Mouse (Mus musculus) midbrain, embryonic 10.5 days (tissue): ENCODE data around the gene Herpud1. TPM values are rescaled to one million over a fixed set of nuclear protein-coding genes. Genes with fewer than 3 reads are reported as not detected.
A peak's percentile ranks its signal among the peaks of the same experiment; 100 is the strongest.
"Not testable (repeated sequence)": the region's sequence is repeated elsewhere in the genome, so short reads cannot be mapped to it uniquely, and the experiment has no call there.

Source experiments
- DNase-seq: peaks from one replicate; pipeline ENCODE4 v3.0.0-alpha.2; 2017; ENCODE audit warnings: low spot score
- H3K27ac ChIP-seq: fragments of 300-500 bp; sonication (generic); replicated peaks from 2 replicates; pipeline ENCODE4 v1.5.1; 2016; ENCODE audit warnings: mild to moderate bottlenecking
- H3K27me3 ChIP-seq: fragments of 300-500 bp; sonication (generic); 2 replicates; pipeline ENCODE4 v1.6.1; 2016; ENCODE audit warnings: low read depth, mild to moderate bottlenecking; ENCODE audit not compliant: poor library complexity, severe bottlenecking
- H3K36me3 ChIP-seq: fragments of 300-500 bp; sonication (generic); 2 replicates; pipeline ENCODE4 v1.6.1; 2016; ENCODE audit warnings: mild to moderate bottlenecking, moderate library complexity
- H3K4me1 ChIP-seq: fragments of 300-500 bp; sonication (generic); 2 replicates; pipeline ENCODE4 v1.6.1; 2016
- H3K4me3 ChIP-seq: fragments of 300-500 bp; sonication (generic); 2 replicates; pipeline ENCODE4 v1.5.1; 2016; ENCODE audit warnings: mild to moderate bottlenecking, moderate library complexity
- H3K9me3 ChIP-seq: fragments of 300-500 bp; sonication (generic); replicated peaks from 2 replicates; pipeline ENCODE4 v1.6.1; 2016; ENCODE audit warnings: mild to moderate bottlenecking
- WGBS: fragments of 180-500 bp; shearing (Covaris S2); methylation state at CpG from one replicate; pipeline ENCODE4 v1.1.7; 2016; 5-methylcytosine and 5-hydroxymethylcytosine counted together
- polyA plus RNA-seq: library from polyadenylated mRNA; unstranded; fragments of >200 nt; fragmentation: Nextera tagmentation; extraction: Ambion mirVana; gene quantifications from 2 replicates; pipeline ENCODE4 v1.2.1, GENCODE M21; 2016

Gene Herpud1
- polyA plus RNA-seq, 1 experiment from 2014 or later, result 57.7 TPM

DNA sequence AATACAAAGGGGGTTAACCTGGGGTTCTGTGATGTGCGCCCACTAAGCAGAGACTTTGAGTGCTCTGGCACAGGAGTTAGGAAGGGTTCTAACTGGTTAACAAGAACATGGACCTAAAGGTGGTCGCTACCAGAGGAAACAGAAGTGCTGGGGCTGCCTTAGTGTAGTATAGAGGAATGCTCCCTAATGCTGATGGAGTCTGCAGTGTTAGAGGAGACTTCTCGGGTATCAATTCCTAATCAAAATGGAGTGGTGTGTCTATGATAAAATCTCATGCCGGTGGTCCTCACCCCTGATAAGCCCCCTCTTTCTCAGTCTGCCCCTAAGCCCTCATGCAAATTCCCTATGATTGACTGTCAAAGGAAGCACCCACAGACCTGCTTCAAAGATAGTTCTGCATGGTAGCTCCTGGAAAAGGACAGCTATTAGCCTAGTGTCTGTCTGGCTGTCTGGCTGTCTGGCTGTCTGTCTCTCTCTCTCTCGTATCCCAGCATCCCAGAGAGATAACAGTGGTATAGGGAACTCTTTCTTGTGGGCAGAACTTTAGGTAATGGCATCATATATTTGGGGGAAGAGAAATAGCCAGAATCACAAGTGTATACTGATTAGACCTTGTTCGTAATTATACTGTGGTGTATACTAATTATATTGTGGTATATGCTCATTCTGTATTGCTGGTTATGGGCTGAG is 9.8 kb downstream of the Herpud1 start:
- H3K27me3 ChIP-seq, result no peaks in the 10 kb centered on the region
- no peaks in the 10 kb centered on the region for H3K4me1 ChIP-seq
- H3K27ac ChIP-seq, result no peak overlapping the region
- peaks cover 64% of the 10 kb centered on the region for H3K36me3 ChIP-seq
- no peaks in the 10 kb centered on the region for H3K9me3 ChIP-seq
- 89% methylated on average over 6 of the region's 6 CpGs for WGBS
- H3K4me3 ChIP-seq, result no peak overlapping the region
- DNase-seq, result no peak

DNA sequence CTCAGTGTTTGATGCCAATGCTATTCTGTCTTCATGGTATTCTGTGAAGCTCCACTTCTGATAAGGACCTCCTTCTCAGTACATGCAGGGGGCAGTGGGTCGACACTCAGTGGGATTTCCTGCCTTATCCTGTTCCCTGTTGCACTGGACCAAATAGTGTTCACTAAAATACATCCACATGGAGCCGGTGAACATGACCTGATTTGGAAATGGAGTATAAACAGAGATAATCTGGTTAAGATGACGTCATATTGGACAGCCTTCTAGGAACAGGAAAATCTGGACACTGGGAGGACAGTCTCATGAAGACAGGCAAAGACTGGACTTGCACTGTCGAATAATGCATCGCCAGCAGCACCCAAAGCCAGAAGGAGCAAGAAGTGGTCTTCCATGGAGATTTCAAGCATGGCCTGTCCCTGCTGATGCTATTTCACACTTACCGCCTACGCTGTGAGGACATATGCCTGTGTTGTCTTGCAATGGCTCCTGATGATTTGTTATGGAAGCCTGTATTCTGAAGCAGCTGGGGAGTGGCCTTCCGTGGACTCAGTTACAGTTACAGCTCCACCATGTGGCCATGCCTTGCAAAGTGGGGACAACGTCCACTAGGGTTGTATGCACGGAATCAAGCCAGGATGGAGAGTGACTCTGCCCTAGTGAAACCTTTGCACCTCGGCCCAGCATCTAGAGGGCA is 10.9 kb downstream of the Herpud1 start:
- peaks cover 53% of the 10 kb centered on the region for H3K36me3 ChIP-seq

DNA sequence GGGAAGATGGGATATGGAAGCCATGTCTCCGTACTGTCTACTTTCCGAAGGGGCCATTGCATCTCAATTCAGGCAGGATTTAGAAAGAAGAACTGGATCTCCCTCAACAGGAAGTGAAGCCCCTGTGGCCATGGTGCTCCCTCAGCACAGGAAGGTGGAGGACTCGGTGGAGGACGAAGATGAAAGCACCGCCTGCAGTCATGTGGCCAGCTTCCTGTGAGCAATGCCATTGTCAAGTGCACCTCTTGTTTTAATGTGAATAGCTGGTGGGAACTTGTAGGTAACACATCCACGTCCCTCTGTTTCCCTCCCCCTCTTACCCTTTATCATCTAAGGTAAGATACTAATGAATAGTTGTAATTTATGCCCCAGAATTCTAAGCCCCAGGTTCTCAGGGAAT is 12.3 kb downstream of the Herpud1 start:
- Histone ChIP-seq H3K27me3 (no peaks in the 10 kb centered on the region), H3K36me3 (peaks cover 38% of the 10 kb centered on the region), H3K27ac (no peak overlapping the region), H3K9me3 (no peaks in the 10 kb centered on the region), H3K4me3 (no peak overlapping the region), H3K4me1 (no peaks in the 10 kb centered on the region)
- 85% methylated on average over 6 of the region's 6 CpGs for WGBS
- DNase-seq, result no peak

More for the DNA sequence above, 10.9 kb downstream of the Herpud1 start:
- Histone ChIP-seq H3K4me1 (no peaks in the 10 kb centered on the region), H3K27me3 (no peaks in the 10 kb centered on the region), H3K27ac (no peak overlapping the region), H3K9me3 (no peaks in the 10 kb centered on the region), H3K4me3 (no peak overlapping the region)
- 74% methylated on average over 11 of the region's 11 CpGs for WGBS
- peak; percentile 33 for DNase-seq

DNA sequence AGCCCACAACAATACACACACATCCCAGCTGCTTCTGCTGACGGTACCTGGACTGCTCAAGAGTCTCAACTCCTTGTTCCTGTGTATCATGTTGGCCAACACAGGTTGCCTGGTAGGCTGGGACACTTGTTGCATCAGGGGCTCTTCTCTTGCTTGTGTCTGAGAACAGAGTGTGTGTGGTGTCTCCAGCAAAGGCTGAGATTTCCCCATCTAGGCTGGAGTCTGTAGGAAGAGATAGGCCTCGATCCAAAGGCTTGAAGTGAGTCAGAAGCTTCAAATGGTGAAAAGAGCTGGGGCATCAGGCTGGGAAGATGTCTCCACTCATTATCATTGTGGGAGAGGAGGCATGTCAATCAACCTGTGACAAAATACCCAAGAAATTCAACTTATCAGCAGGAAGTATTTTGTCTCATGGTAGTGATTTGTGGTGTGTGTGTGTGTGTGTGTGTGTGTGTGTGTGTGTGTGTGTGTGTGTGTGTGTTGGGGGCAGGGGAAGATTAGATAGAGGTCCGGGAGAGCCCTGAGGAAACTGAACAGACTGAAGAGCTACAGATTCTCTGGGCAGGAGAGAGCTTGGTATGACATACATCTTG is 13.2 kb downstream of the Herpud1 start:
- WGBS, result 90% methylated on average over 3 of the region's 3 CpGs
- Histone ChIP-seq H3K9me3 (no peaks in the 10 kb centered on the region), H3K4me1 (no peaks in the 10 kb centered on the region), H3K4me3 (no peak overlapping the region), H3K27me3 (no peaks in the 10 kb centered on the region), H3K27ac (no peak overlapping the region), H3K36me3 (peaks cover 29% of the 10 kb centered on the region)
- DNase-seq, result no peak

DNA sequence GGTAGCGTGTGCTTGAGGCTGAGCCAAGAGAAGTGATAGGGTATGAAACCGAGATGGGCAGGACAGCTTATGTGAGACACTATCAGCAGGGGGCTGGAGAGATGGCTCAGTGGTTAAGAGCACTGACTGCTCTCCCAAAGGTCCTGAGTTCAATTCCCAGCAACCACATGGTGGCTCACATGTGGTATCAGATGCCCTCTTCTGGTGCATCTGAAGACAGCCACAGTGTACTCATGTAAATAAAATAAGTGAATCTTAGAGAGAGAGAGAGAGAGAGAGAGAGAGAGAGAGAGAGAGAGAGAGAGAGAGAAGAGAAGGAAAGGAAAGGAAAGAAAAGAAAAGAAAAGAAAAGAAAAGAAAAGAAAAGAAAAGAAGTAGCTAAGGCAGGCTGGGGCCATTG is 13.7 kb downstream of the Herpud1 start:
- WGBS, result 93% methylated on average over 2 of the region's 2 CpGs
- not testable (repeated sequence) for H3K4me3 ChIP-seq, H3K27ac ChIP-seq, H3K4me1 ChIP-seq, H3K27me3 ChIP-seq, H3K9me3 ChIP-seq, DNase-seq
- peaks cover 24% of the 10 kb centered on the region for H3K36me3 ChIP-seq

DNA sequence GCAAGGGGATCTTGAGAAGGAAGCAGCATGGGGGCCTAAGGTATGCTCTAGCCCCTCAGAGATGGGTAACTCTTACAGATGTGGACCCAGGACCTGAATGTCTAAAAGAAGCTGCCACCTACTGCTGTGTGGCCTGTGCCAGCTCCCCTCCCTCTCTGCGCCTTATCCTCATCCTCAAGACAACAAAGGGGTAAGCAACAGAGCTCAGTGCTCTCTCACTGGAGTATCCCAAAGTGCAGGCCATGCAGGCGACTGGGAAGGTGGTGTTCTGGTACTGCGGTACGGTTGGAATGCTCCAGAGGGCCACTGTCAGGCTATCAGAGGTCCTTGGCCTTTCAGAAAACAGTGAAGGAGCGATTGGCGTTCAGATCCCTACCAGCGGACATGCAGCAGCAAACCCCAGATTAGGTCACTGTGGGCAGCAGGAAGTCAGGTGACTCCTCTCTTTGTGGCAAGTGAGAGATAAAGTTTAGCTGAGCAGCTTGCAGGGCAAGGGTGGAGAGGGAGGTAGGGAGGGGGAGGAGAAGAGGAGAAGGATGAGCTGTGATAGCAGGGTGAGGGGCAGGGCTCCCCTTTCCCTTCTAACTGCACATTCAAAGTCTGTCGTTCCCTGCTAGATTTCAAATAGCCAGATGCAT is 22.3 kb downstream of the Herpud1 start:
- Histone ChIP-seq H3K36me3 (no peaks in the 10 kb centered on the region), H3K4me3 (no peak overlapping the region), H3K9me3 (no peaks in the 10 kb centered on the region), H3K4me1 (no peaks in the 10 kb centered on the region), H3K27ac (no peak overlapping the region), H3K27me3 (no peaks in the 10 kb centered on the region)
- no peak for DNase-seq
- WGBS, result 65% methylated on average over 8 of the region's 8 CpGs

DNA sequence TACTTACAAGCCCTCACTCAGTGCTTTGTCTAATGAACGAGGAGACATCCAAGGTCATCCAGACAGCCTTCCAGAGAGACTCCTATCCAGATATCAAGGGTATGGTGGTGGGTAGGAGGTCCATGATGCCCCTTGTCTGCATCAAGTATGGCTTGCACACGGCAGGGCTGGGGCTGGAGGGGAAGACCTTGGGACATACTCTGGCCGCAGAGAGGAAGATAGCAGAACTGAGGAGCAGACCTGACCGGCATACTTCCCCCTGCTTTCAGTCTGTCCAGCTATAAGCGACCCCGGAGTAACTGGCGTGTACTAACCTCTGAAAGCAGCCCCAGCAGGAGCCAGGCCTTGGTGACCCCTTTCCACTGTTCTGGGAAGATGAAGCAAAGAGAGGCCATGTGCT is 23.3 kb downstream of the Herpud1 start:
- H3K27me3 ChIP-seq, result no peaks in the 10 kb centered on the region
- no peaks in the 10 kb centered on the region for H3K4me1 ChIP-seq
- H3K9me3 ChIP-seq, result no peaks in the 10 kb centered on the region
- WGBS, result 83% methylated on average over 7 of the region's 7 CpGs
- H3K36me3 ChIP-seq, result no peaks in the 10 kb centered on the region
- no peak overlapping the region for H3K4me3 ChIP-seq
- H3K27ac ChIP-seq, result no peak overlapping the region
- DNase-seq, result no peak

DNA sequence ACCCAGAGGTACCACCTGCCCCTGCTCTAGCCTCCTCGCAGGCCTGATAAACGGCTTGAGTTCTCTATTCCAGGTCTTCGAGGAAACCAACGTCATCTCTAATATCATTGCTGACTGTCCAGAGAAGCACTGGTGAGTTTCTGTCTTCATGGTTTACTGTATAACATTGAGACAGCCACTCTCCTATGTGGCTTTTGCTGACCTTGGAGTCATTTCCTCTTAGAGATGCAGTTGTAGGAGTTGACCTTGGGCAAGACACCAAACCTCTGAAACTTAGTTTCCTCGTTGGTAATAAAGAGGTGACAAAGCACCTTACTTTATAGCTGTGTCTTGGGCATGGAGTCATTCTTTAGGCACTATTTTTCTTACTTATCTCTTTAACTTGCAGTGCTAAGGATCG is 26.3 kb downstream of the Herpud1 start:
- WGBS, result 90% methylated on average over 6 of the region's 6 CpGs
- Histone ChIP-seq H3K27me3 (no peaks in the 10 kb centered on the region), H3K4me3 (no peak overlapping the region), H3K36me3 (no peaks in the 10 kb centered on the region), H3K27ac (no peak overlapping the region), H3K4me1 (no peaks in the 10 kb centered on the region), H3K9me3 (no peaks in the 10 kb centered on the region)
- DNase-seq, result no peak

DNA sequence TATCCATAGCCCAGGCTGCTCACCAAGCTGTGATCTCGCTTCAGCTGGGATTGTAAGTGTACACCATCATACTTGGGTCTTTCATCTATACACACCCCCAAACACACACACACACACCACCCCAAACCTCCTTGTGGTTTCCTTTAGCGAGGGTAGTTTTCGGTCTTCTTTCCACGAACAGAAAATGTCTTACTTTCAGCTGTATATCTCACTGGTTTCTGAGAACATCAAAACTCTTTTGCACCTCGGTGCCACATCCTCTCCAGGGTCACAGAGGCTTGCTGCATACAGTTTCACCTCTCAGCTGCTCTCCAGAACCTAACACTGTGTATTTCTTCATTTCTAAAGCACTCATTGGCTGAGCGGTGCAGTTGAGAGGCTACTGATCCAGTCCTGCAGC is 27.3 kb downstream of the Herpud1 start:
- Histone ChIP-seq H3K9me3 (no peaks in the 10 kb centered on the region), H3K36me3 (no peaks in the 10 kb centered on the region), H3K27ac (no peak overlapping the region), H3K4me1 (no peaks in the 10 kb centered on the region), H3K4me3 (no peak overlapping the region), H3K27me3 (no peaks in the 10 kb centered on the region)
- no peak for DNase-seq
- WGBS, result 88% methylated on average over 6 of the region's 6 CpGs

DNA sequence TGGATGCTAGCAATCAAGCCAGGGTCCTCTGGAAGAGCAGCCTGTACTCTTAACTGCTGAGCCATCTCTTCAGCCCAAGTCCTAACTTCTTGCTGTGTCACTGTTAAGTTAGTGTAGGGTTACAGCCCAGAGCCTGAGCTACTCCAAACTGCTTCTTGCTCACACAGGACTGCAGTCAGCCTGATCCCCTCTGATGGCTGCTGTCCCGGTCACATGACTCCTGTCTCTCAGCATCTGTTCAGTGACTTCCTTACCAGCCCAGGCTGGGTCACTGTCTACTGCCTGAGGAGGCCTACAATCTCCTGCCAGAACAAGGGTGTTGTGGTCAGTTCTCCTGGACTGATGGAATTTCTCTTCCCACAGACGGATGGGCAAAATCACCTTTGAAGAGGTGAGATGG is 29.0 kb downstream of the Herpud1 start:
- H3K9me3 ChIP-seq, result no peaks in the 10 kb centered on the region
- H3K27me3 ChIP-seq, result no peaks in the 10 kb centered on the region
- H3K27ac ChIP-seq, result no peak overlapping the region
- H3K36me3 ChIP-seq, result no peaks in the 10 kb centered on the region
- DNase-seq, result no peak
- H3K4me3 ChIP-seq, result no peak overlapping the region
- 76% methylated on average over 2 of the region's 2 CpGs for WGBS
- H3K4me1 ChIP-seq, result no peaks in the 10 kb centered on the region

DNA sequence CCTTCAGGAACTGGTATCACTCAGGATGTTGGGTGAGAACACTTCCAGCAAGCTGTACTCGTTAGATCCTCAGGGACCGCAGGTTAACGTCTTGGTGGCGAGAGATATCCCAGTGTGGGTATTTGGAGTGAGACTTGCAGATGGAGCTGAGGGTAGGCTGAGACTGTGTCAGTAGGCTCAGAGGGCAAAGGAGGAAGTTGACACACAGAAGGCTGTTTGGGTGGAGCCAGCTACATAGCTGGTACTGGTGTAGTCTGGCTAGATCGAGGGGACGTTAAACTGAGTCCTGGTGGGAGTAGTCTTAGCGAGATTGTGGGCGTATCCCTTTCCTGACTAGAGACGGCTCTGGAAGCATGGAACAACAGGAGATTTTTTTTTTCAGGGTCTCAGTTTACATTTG is 31.8 kb downstream of the Herpud1 start:
- H3K27ac ChIP-seq, result no peak overlapping the region

DNA sequence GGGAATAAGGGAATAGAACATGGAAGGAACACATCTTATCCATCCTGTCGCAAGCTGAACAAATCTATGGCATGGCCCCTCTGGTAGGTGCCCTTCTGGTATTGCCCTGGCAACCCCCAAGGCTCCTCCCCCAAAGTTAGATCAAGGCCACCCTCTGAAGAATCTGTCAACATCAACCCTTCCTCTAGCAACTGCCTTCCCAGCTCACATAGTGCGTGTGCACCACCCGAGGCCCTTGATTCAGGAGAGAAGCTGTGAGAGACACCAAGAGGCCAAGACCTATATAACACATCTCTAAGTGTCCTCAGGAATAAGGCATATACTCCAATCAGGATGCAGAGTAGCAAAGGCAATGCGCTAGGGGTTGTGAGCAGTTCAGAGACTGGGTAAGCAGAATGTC is 36.0 kb downstream of the Herpud1 start:
- Histone ChIP-seq H3K27me3 (no peaks in the 10 kb centered on the region), H3K27ac (no peak overlapping the region), H3K9me3 (no peaks in the 10 kb centered on the region), H3K4me1 (peaks cover 9% of the 10 kb centered on the region), H3K36me3 (no peaks in the 10 kb centered on the region), H3K4me3 (no peak overlapping the region)
- no peak for DNase-seq
- whole genome bisulfite sequencing, result 94% methylated on average over 4 of the region's 4 CpGs

More for the DNA sequence above, 31.8 kb downstream of the Herpud1 start:
- H3K4me3 ChIP-seq, result no peak overlapping the region
- peaks cover 6% of the 10 kb centered on the region for H3K4me1 ChIP-seq
- H3K9me3 ChIP-seq, result no peaks in the 10 kb centered on the region
- no peaks in the 10 kb centered on the region for H3K27me3 ChIP-seq
- no peak for DNase-seq
- H3K36me3 ChIP-seq, result no peaks in the 10 kb centered on the region
- 83% methylated on average over 9 of the region's 9 CpGs for WGBS

DNA sequence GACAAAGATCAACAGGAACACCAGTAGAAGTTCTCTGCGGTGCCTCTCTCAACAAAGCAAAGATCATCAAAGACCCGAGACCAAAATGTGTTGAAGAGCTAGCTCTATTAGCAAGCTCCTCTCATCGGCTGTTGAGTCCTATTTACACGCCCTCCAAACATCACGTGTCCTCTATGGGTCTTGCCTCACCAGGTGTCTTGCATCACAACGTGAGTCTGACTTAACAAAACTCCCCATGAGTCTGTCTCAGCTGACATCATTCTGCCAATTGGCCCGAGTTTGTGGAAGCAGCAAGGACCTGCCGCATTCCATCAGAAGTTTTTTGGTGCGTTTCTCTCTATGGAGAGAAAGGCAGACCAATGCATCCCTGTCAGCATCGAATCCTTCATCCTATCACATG is 41.7 kb downstream of the Herpud1 start:
- H3K4me3 ChIP-seq, result no peak overlapping the region
- no peak overlapping the region for H3K27ac ChIP-seq
- 77% methylated on average over 10 of the region's 10 CpGs for WGBS
- DNase-seq, result no peak
- peaks cover 7% of the 10 kb centered on the region for H3K27me3 ChIP-seq
- H3K36me3 ChIP-seq, result no peaks in the 10 kb centered on the region
- H3K4me1 ChIP-seq, result peaks cover 4% of the 10 kb centered on the region
- H3K9me3 ChIP-seq, result no peaks in the 10 kb centered on the region
